Mouse (Mus musculus) kidney, adult 2 months (tissue): ENCODE measurements around the gene Meis2.
A peak's percentile ranks its signal among the peaks of the same experiment; 100 is the strongest.

ENCODE experiments used
- CTCF ChIP-seq: fragments of 200-500 bp; conservative IDR thresholded peaks from 2 replicates; pipeline ENCODE4 v1.5.1; 2011; ENCODE audit warnings: low read depth, mild to moderate bottlenecking, control low read depth, low read length, moderate library complexity, mixed read lengths; ENCODE audit not compliant: insufficient read depth, insufficient read length
- POLR2A ChIP-seq: fragments of 200-500 bp; IDR thresholded peaks from one replicate; pipeline ENCODE4 v1.6.1; 2011; ENCODE audit warnings: low read depth, low read length, control low read depth

DNA sequence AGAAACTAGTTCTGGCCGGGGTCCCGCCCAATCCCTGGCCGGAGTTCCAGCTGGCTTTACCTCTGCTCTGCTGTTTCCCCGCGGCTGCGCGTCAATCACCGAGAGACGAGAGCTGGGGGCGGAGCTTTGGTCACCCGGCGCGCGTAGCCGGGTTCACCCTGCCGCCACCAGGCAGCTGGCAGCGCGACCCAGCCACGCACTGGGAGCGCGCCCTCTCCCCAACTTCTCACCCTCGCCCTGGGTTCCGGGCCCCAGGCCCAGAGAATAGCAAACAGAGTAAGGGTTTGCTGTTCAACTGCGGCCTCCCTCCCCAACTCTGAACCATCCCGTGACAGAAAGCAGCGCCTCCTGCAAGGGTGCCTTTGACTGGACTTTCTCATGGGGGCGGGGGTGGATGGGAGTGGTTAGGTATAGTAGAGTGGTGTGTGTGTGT lies 1.4 kb upstream of the Meis2 start:
- peak; percentile 11 for TF ChIP-seq POLR2A
- TF ChIP-seq CTCF, result no peak
